Mouse (Mus musculus) MEL (cell line): ENCODE data around the gene Rab11fip3. TPM values are rescaled to one million over a fixed set of nuclear protein-coding genes. Genes with fewer than 3 reads are reported as not detected.

Experiments used
- DNase-seq: peaks from one replicate; pipeline ENCODE4 v3.0.0; 2011; ENCODE audit warnings: low read depth, low spot score
- H3K27ac ChIP-seq: 2 replicates; pipeline ENCODE4 v1.5.1; 2012; ENCODE audit warnings: low read depth, mild to moderate bottlenecking, control low read depth, low read length, moderate library complexity; ENCODE audit not compliant: control insufficient read depth
- H3K27me3 ChIP-seq, 2 experiments: fragments of 150-350 bp in 1 of 2; sonication (generic) in 1 of 2; 2 replicates each; pipeline ENCODE4 v1.6.1; 2012; ENCODE audit warnings: low read length in 2 of 2, mild to moderate bottlenecking in 2 of 2, improper control_type of control experiment in 1 of 2, moderate library complexity in 1 of 2; ENCODE audit not compliant: insufficient read depth in 2 of 2, control insufficient read depth in 1 of 2
- H3K36me3 ChIP-seq, 2 experiments: 2 replicates each; pipeline ENCODE4 v1.6.1; 2012 to 2014; ENCODE audit warnings: low read length in 2 of 2, improper control_type of control experiment in 1 of 2, inconsistent platforms in 1 of 2, mild to moderate bottlenecking in 1 of 2; ENCODE audit not compliant: insufficient read depth in 2 of 2, control insufficient read depth in 1 of 2
- H3K4me1 ChIP-seq, 2 experiments: fragments of 150-350 bp in 1 of 2; sonication (generic) in 1 of 2; 2 replicates each; pipeline ENCODE4 v1.6.1; 2012; ENCODE audit warnings: low read length in 2 of 2, improper control_type of control experiment in 1 of 2, mild to moderate bottlenecking in 1 of 2; ENCODE audit not compliant: insufficient read depth in 2 of 2, control insufficient read depth in 1 of 2
- H3K4me3 ChIP-seq, 2 experiments: fragments of 150-350 bp in 1 of 2; sonication (generic) in 1 of 2; 2 replicates each; pipeline ENCODE4 v1.5.1; 2012; ENCODE audit warnings: low read depth in 2 of 2, low read length in 2 of 2, mild to moderate bottlenecking in 2 of 2, moderate library complexity in 2 of 2, control low read depth in 1 of 2, improper control_type of control experiment in 1 of 2; ENCODE audit not compliant: control insufficient read depth in 1 of 2, insufficient read depth in 1 of 2
- H3K79me2 ChIP-seq: 2 replicates; pipeline ENCODE4 v1.6.1; 2012; ENCODE audit warnings: mild to moderate bottlenecking, low read length, moderate library complexity; ENCODE audit not compliant: control insufficient read depth, poor library complexity, insufficient read depth
- H3K9ac ChIP-seq: 2 replicates; pipeline ENCODE4 v1.6.1; 2012; ENCODE audit warnings: low read depth, mild to moderate bottlenecking, control low read depth, low read length, moderate library complexity; ENCODE audit not compliant: control insufficient read depth, poor library complexity, severe bottlenecking
- H3K9me3 ChIP-seq: fragments of 150-350 bp; sonication (generic); replicated peaks from 2 replicates; pipeline ENCODE4 v1.6.1; 2012; ENCODE audit warnings: mild to moderate bottlenecking, low read length, improper control_type of control experiment, moderate library complexity; ENCODE audit not compliant: insufficient read depth
- BHLHE40 ChIP-seq: IDR thresholded peaks from 2 replicates; pipeline ENCODE4 v1.6.1; 2012; ENCODE audit warnings: low read depth, mild to moderate bottlenecking, inconsistent platforms, low read length, improper control_type of control experiment, borderline replicate concordance
- CHD2 ChIP-seq: IDR thresholded peaks from 2 replicates; pipeline ENCODE4 v1.6.1; 2011; ENCODE audit warnings: low read length, improper control_type of control experiment
- CTCF ChIP-seq, 3 experiments: IDR thresholded peaks in 2 of 3; conservative IDR thresholded peaks in 1 of 3; 2 replicates each; pipeline ENCODE4 v1.5.1; 2011 to 2012; ENCODE audit warnings: low read length in 3 of 3, low read depth in 2 of 3, mild to moderate bottlenecking in 2 of 3, improper control_type of control experiment in 1 of 3, inconsistent platforms in 1 of 3, mixed read lengths in 1 of 3, moderate library complexity in 1 of 3; ENCODE audit not compliant: control insufficient read depth in 1 of 3, insufficient read depth in 1 of 3, poor library complexity in 1 of 3, severe bottlenecking in 1 of 3
- ELF1 ChIP-seq: IDR thresholded peaks from 2 replicates; pipeline ENCODE4 v1.6.1; 2014; ENCODE audit warnings: low read depth, mild to moderate bottlenecking, inconsistent platforms, low read length, improper control_type of control experiment, moderate library complexity
- EP300 ChIP-seq, 2 experiments: IDR thresholded peaks; 2 replicates each; pipeline ENCODE4 v1.6.1; 2011; ENCODE audit warnings: improper control_type of control experiment in 2 of 2, low read length in 2 of 2, low read depth in 1 of 2, mild to moderate bottlenecking in 1 of 2
- ETS1 ChIP-seq: IDR thresholded peaks from 2 replicates; pipeline ENCODE4 v1.6.1; 2012; ENCODE audit warnings: low read depth, mild to moderate bottlenecking, inconsistent platforms, low read length, improper control_type of control experiment, moderate library complexity
- GATA1 ChIP-seq: IDR thresholded peaks from 2 replicates; pipeline ENCODE4 v1.6.1; 2011; ENCODE audit warnings: low read depth, low read length, improper control_type of control experiment
- JUND ChIP-seq: IDR thresholded peaks from 2 replicates; pipeline ENCODE4 v1.6.1; 2011; ENCODE audit warnings: low read depth, mild to moderate bottlenecking, improper control_type of control experiment, low read length
- MAX ChIP-seq: IDR thresholded peaks from 2 replicates; pipeline ENCODE4 v1.6.1; 2011; ENCODE audit warnings: low read length, improper control_type of control experiment
- MXI1 ChIP-seq: IDR thresholded peaks from 2 replicates; pipeline ENCODE4 v1.6.1; 2011; ENCODE audit warnings: mild to moderate bottlenecking, low read depth, low read length, improper control_type of control experiment
- MYB ChIP-seq: IDR thresholded peaks from 2 replicates; pipeline ENCODE4 v1.6.1; 2011; ENCODE audit warnings: mild to moderate bottlenecking, low read depth, low read length, improper control_type of control experiment
- NELFE ChIP-seq: IDR thresholded peaks from 2 replicates; pipeline ENCODE4 v1.6.1; 2011; ENCODE audit warnings: low read depth, low read length, improper control_type of control experiment
- NRF1 ChIP-seq: IDR thresholded peaks from 2 replicates; pipeline ENCODE4 v1.6.1; 2014; ENCODE audit warnings: low read depth, mild to moderate bottlenecking, inconsistent platforms, low read length, improper control_type of control experiment, moderate library complexity; ENCODE audit not compliant: poor library complexity, insufficient read depth, severe bottlenecking
- POLR2A ChIP-seq, 2 experiments: IDR thresholded peaks; 2 replicates each; pipeline ENCODE4 v1.6.1; 2011 to 2012; ENCODE audit warnings: low read length in 2 of 2, mild to moderate bottlenecking in 2 of 2, control low read depth in 1 of 2, improper control_type of control experiment in 1 of 2, low read depth in 1 of 2, moderate library complexity in 1 of 2; ENCODE audit not compliant: control insufficient read depth in 1 of 2, insufficient read depth in 1 of 2, poor library complexity in 1 of 2
- RAD21 ChIP-seq: IDR thresholded peaks from 2 replicates; pipeline ENCODE4 v1.6.1; 2011; ENCODE audit warnings: mild to moderate bottlenecking, low read depth, low read length, improper control_type of control experiment
- RCOR1 ChIP-seq: IDR thresholded peaks from 2 replicates; pipeline ENCODE4 v1.6.1; 2012; ENCODE audit warnings: low read depth, mild to moderate bottlenecking, inconsistent platforms, low read length, improper control_type of control experiment
- TBP ChIP-seq: IDR thresholded peaks from 2 replicates; pipeline ENCODE4 v1.8.0; 2011; ENCODE audit warnings: low read depth, low read length, improper control_type of control experiment
- ZKSCAN1 ChIP-seq: IDR thresholded peaks from 2 replicates; pipeline ENCODE4 v1.6.1; 2012; ENCODE audit warnings: low read depth, mild to moderate bottlenecking, inconsistent platforms, low read length, improper control_type of control experiment, moderate library complexity
- polyA plus RNA-seq, 2 experiments: library from polyadenylated mRNA; stranded (reverse) in 1 of 2; unstranded in 1 of 2; fragments of >175 nt in 1 of 2; fragments of >200 nt in 1 of 2; gene quantifications; 2 replicates each; pipeline versions ENCODE4 v1.2.1 to v1.2.4; 2012; ENCODE audit warnings: low replicate concordance in 2 of 2, low read depth in 1 of 2; ENCODE audit not compliant: insufficient read length in 2 of 2, insufficient read depth in 1 of 2, missing spikeins in 1 of 2
- total RNA-seq: library from RNA; depleted of rRNA; stranded (reverse); fragments of 300-350 nt; gene quantifications from 2 replicates; pipeline ENCODE4 v1.2.3, GENCODE M21; 2012

Rab11fip3 gene
- total and polyA plus RNA-seq, 3 experiments, result 3.2 to 18.9 TPM; not detected in 1

GRCm38 (mm10) chr17:26070136-26070535, 781 bp upstream of the Rab11fip3 start:
- H3K9me3 ChIP-seq, result no peaks in the 10 kb centered on the region
- peaks cover 0 to 20% of the 10 kb centered on the region in 2 experiments; a peak in 3 of 4 replicates for H3K36me3 ChIP-seq
- H3K27me3 ChIP-seq, result no peaks in the 10 kb centered on the region

GRCm38 (mm10) chr17:26068024-26068830, 1.1 kb downstream of the Rab11fip3 start:
- no peak overlapping the region for H3K27ac ChIP-seq
- peak overlapping the region; percentile 82 for H3K9ac ChIP-seq
- H3K4me1 ChIP-seq, result peaks cover 6 to 38% of the 10 kb centered on the region in 2 experiments
- peak overlapping the region; percentile 66 to 68 for H3K4me3 ChIP-seq
- peaks cover 22% of the 10 kb centered on the region for H3K79me2 ChIP-seq
- no peaks in the 10 kb centered on the region for H3K27me3 ChIP-seq
- H3K9me3 ChIP-seq, result no peaks in the 10 kb centered on the region
- TF ChIP-seq POLR2A (IDR thresholded peaks at IDR 0.05; ENCODE audit: control insufficient read depth in 1 of 2, insufficient read depth in 1 of 2, low read depth in 1 of 2, low read length in 2 of 2, poor library complexity in 1 of 2) (no peak), CHD2 (no peak), CTCF (IDR thresholded peaks at IDR 0.05 in 2 of 3, conservative IDR thresholded peaks at IDR 0.05 in 1 of 3; ENCODE audit: control insufficient read depth in 1 of 3, insufficient read depth in 1 of 3, low read depth in 2 of 3, low read length in 3 of 3, poor library complexity in 1 of 3, severe bottlenecking in 1 of 3) (no peak), GATA1 (no peak), BHLHE40 (no peak), JUND (no peak), MXI1 (no peak), NRF1 (no peak), TBP (no peak), MYB (no peak), EP300 (IDR thresholded peaks at IDR 0.05; ENCODE audit: low read depth in 1 of 2, low read length in 2 of 2) (no peak), RAD21 (no peak), ELF1 (no peak)
- peaks cover 0 to 21% of the 10 kb centered on the region in 2 experiments; a peak in 3 of 4 replicates for H3K36me3 ChIP-seq
- DNase-seq, result peak; percentile 51

More at GRCm38 (mm10) chr17:26070136-26070535, 781 bp upstream of the Rab11fip3 start:
- peak overlapping the region; percentile 59 for H3K9ac ChIP-seq
- peaks cover 22% of the 10 kb centered on the region for H3K79me2 ChIP-seq
- H3K4me1 ChIP-seq, result peaks cover 6 to 35% of the 10 kb centered on the region in 2 experiments
- H3K4me3 ChIP-seq, result peak overlapping the region; percentile 66 to 68
- no peak for DNase-seq
- no peak for TF ChIP-seq NELFE
- no peak for TF ChIP-seq MXI1
- TF ChIP-seq GATA1, result peak; percentile 34; the same call in 1 of the 2 replicates
- no peak for TF ChIP-seq MAX
- 0 out of 4 replicates have a peak, but pooled peaks of 1 of the 2 experiments have one; percentile 2 for TF ChIP-seq EP300 (IDR thresholded peaks at IDR 0.05; ENCODE audit: low read depth in 1 of 2, low read length in 2 of 2)
- TF ChIP-seq RCOR1, result 0 out of 2 replicates have a peak, but pooled peaks have one; percentile 12
- no peak for TF ChIP-seq ZKSCAN1
- no peak for TF ChIP-seq ETS1
- H3K27ac ChIP-seq, result peak overlapping the region; percentile 20
